Mouse (Mus musculus) MEL-GATA-1-ER (cell line): Measurements from ENCODE around the gene Rufy1.
"Not testable (repeated sequence)": the region's sequence is repeated elsewhere in the genome, so short reads cannot be mapped to it uniquely, and the experiment has no call there.

Experiments
- DNase-seq: peaks from one replicate; pipeline ENCODE4 v3.0.0-alpha.2; 2012; ENCODE audit warnings: low read depth; ENCODE audit errors: extremely low read depth

Gene Rufy1

GRCm38 (mm10) chr11:50379023-50379752, 51.7 kb downstream of the Rufy1 start:
- no peak for DNase-seq

GRCm38 (mm10) chr11:50377892-50378684, 52.8 kb downstream of the Rufy1 start:
- no peak for DNase-seq

- DNase-seq: peak; percentile 96
These were observed 53.7 kb downstream of the Rufy1 start, which contains the start of gene Hnrnph1 for GRCm38 (mm10) chr11:50376911-50377891. Hnrnph1 (plus strand) TSS chr11:50376990.

- no peak for DNase-seq
These were observed 54.7 kb downstream of the Rufy1 start for GRCm38 (mm10) chr11:50376156-50376790.

GRCm38 (mm10) chr11:50375421-50375820, 55.5 kb downstream of the Rufy1 start:
- DNase-seq: no peak

- no peak for DNase-seq
These were observed 56.5 kb downstream of the Rufy1 start for GRCm38 (mm10) chr11:50374286-50375015.

GRCm38 (mm10) chr11:50373621-50374020, 57.3 kb downstream of the Rufy1 start:
- no peak for DNase-seq

- no peak for DNase-seq
These were observed 57.8 kb downstream of the Rufy1 start for GRCm38 (mm10) chr11:50373086-50373485.

GRCm38 (mm10) chr11:50371911-50372310, 59.0 kb downstream of the Rufy1 start:
- DNase-seq: no peak

GRCm38 (mm10) chr11:50371399-50371841, 59.5 kb downstream of the Rufy1 start:
- DNase-seq: no peak

GRCm38 (mm10) chr11:50370969-50371368, 60.0 kb downstream of the Rufy1 start:
- DNase-seq: no peak

GRCm38 (mm10) chr11:50369360-50369911, 61.5 kb downstream of the Rufy1 start:
- DNase-seq: peak; percentile 82

GRCm38 (mm10) chr11:50367531-50367930, 63.4 kb downstream of the Rufy1 start:
- DNase-seq: no peak

GRCm38 (mm10) chr11:50365322-50365721, 65.6 kb downstream of the Rufy1 start:
- no peak for DNase-seq

- peak; percentile 64 for DNase-seq
These were observed 66.4 kb downstream of the Rufy1 start for GRCm38 (mm10) chr11:50364548-50364947.

- not testable (repeated sequence) for DNase-seq
These were observed 69.6 kb downstream of the Rufy1 start for GRCm38 (mm10) chr11:50361282-50361681.

GRCm38 (mm10) chr11:50358950-50359861, 71.7 kb downstream of the Rufy1 start:
- DNase-seq: peak; percentile 68

GRCm38 (mm10) chr11:50355395-50355794, 75.5 kb downstream of the Rufy1 start:
- DNase-seq: no peak

GRCm38 (mm10) chr11:50354851-50355250, 76.1 kb downstream of the Rufy1 start:
- DNase-seq: no peak
